23 mouse cellular contexts compared by ENCODE assay signal in genomic region chr6:116024666-116025065, GRCm38 (mm10).
"Had no signal": no experiment of that assay in that cellular context is flagged by ENCODE, and none has a peak within 500 bp of the region (broad histone marks: within the 10 kb centered on the region; RNA-seq: fewer than 3 reads in every experiment).

No protein-coding gene starts in this region.

- DNase-seq: gastrocnemius, adult 2 months; gastrocnemius, postnatal 10 days; gastrocnemius, postnatal 25 days; heart, adult 18-20 months; heart, postnatal 10 days; kidney, adult 11 months; kidney, adult 2 months; kidney, adult 9 months; kidney, postnatal 14 days; kidney, postnatal 36 days; layer of hippocampus, adult 9-11 months; layer of hippocampus, postnatal 36 days; left cerebral cortex, postnatal 4 days had no signal

- H3K4me1 ChIP-seq: heart, embryonic 10.5 days; heart, embryonic 12.5 days; hindbrain, embryonic 13.5 days; hindbrain, embryonic 15.5 days; kidney, embryonic 15.5 days; limb, embryonic 13.5 days; limb, embryonic 15.5 days; liver, embryonic 12.5 days had no signal

- ATAC-seq: hindbrain, postnatal 0 days; intestine, embryonic 16.5 days; liver, embryonic 12.5 days had no signal

- H3K4me3 ChIP-seq: gastrocnemius, adult 2 months; heart, embryonic 10.5 days; heart, embryonic 12.5 days; hindbrain, embryonic 13.5 days; hindbrain, embryonic 15.5 days; kidney, embryonic 15.5 days; limb, embryonic 13.5 days; limb, embryonic 15.5 days; liver, embryonic 12.5 days had no signal
